Mouse (Mus musculus) testis, adult 2 months (tissue): ENCODE measurements around the gene A930009A15Rik.

Experiments
- CTCF ChIP-seq: fragments of 200-500 bp; IDR thresholded peaks from 2 replicates; pipeline ENCODE4 v1.5.1; 2012; ENCODE audit warnings: low read depth, mild to moderate bottlenecking, inconsistent platforms, low read length, moderate library complexity; ENCODE audit not compliant: control insufficient read depth, insufficient read depth, insufficient replicate concordance
- POLR2A ChIP-seq: fragments of 200-500 bp; IDR thresholded peaks from 2 replicates; pipeline ENCODE4 v1.6.1; 2012; ENCODE audit warnings: low read depth, mild to moderate bottlenecking, inconsistent platforms, low read length, moderate library complexity; ENCODE audit not compliant: control insufficient read depth

DNA sequence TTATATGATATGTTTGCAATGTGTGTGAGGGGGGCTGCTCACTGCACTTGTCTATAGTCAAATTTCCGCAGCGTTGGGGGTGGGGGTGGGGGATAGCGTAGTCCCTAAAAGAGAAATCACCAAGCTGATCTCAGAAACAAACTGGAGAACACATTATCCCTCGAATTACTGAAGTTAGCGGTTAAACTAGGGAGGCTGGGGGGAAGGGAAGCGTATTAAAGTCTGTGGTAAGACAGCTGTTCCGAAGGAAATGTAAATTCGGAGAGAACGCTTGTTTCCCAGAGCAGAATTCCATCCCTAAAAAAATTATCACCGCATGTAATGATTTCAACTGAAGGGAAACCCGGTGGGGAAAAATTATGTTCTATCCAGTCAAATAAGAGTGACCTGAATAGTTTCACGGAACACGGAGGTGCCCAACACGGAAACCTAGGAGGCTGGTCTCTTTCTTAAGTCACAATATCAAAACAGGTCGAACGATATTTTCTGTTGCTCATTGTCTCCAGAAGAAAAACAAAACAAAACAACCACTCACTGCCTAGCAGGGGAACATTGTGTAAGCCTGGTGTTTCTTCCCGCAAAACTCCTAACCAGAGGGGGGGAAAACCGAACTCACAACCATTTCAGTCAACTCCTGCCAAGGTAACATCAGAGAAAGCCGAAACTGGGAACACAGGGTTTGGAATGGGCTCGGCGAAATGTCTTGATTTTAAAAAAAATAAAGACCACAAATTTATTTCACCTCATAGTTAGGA lies 15.9 kb downstream of the A930009A15Rik start:
- TF ChIP-seq CTCF (no peak), POLR2A (no peak)
